Mouse (Mus musculus) brain, embryonic 14.5 days (tissue): ENCODE data around the gene Sf3b5. TPM values are rescaled to one million over a fixed set of nuclear protein-coding genes. Genes with fewer than 3 reads are reported as not detected.
"Not testable (repeated sequence)": the region's sequence is repeated elsewhere in the genome, so short reads cannot be mapped to it uniquely, and the experiment has no call there.

Experiments
- DNase-seq: peaks from one replicate; pipeline ENCODE4 v3.0.0-alpha.2; 2011; ENCODE audit warnings: low read depth
- CTCF ChIP-seq: fragments of 200-500 bp; IDR thresholded peaks from 2 replicates; pipeline ENCODE4 v1.5.1; 2012; ENCODE audit warnings: inconsistent platforms, mild to moderate bottlenecking, moderate library complexity, borderline replicate concordance; ENCODE audit not compliant: insufficient read depth, insufficient read length; ENCODE audit errors: extremely low read depth
- POLR2A ChIP-seq: fragments of 200-500 bp; IDR thresholded peaks from 2 replicates; pipeline ENCODE4 v1.6.1; 2012; ENCODE audit warnings: mild to moderate bottlenecking, inconsistent platforms, borderline replicate concordance; ENCODE audit not compliant: poor library complexity, insufficient read depth, insufficient read length, severe bottlenecking; ENCODE audit errors: extremely low read depth
- polyA plus RNA-seq: library from polyadenylated mRNA; depleted of rRNA; stranded (reverse); fragments of >200 nt; gene quantifications from 2 replicates; pipeline ENCODE4 v1.2.3, GENCODE M21; 2012; rRNA removed

The Sf3b5 gene
- polyA plus RNA-seq, 1 experiment = 30.1 TPM

DNA sequence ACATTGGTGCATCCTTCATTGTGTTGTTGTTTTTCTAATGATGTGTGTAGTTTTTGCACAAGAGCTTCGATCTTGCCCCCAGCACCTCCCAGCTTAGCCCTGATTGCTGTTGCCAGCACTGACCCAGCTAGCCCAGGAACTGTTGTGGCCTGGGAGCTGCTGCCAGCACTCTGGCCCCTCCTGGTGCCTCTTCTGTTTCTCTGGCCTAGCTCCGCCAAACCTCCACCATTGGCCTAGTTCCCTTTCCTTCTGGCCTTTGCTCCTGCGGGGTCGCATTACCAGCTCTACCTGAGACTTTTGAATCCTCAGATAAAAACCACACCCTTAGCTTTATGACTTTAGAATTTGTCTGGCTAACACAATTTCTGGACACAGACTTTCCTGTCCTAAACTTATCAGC, 17.0 kb downstream of the Sf3b5 start:
- TF ChIP-seq CTCF (no peak), POLR2A (no peak)
- no peak for DNase-seq

DNA sequence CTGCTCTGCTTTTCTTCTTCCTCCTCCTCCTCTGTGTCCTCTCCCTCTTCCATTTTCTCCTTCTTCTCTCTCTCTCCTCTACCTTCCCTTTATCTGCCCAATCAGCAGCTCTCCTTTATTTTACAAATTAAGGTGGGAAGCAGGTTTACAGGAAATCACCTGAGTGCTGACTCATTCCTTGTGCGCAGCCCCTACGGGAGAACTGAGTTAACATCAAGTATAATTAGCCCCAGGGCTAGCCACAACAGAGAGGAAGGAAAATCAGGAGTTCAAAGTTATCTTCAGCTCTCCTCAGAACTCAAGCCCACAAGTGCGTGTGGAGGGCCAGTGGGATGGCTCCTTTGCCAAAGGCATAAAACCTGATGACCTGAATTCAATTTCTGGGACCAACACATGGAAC, 18.8 kb downstream of the Sf3b5 start:
- not testable (repeated sequence) for DNase-seq

DNA sequence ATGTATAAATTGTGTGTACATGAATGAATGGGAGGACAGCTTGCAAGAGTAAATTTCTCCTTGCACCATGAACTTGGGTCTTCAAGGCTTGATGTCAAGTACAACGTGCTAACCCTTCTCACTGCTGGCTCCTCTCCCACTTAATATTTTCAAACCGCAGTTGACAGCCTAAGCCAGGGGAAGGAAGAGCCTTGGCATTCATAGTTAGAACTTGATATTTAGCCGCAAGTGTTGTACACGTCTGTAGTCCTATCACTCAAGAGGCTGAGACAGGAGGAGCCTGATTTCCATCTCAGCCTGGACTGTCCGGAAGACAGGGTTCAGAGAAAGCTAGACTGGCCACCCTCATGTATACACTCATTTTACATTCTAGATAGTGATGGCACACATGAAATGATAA, 22.6 kb downstream of the Sf3b5 start:
- DNase-seq = no peak
- TF ChIP-seq CTCF = no peak
- TF ChIP-seq POLR2A = no peak

DNA sequence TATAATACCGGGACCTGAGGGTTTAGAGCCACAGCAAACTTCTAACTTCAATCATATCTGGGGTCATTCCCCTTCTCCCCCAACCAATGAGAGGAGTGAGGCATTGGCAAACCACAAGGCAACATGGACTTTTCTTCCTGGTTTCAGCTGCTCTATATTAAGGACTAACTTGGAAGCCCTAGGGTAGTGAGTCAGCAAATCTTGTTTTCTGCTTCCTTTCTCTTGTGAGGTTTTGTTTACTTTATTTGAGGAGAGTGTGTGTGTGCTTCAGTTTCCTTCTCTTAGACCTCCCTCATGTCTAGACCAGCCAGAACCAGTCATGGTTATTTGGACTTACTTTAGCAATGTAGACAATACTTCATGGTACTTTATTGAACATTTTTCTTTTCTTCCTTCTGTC, 23.1 kb downstream of the Sf3b5 start:
- TF ChIP-seq POLR2A (no peak), CTCF (no peak)
- no peak for DNase-seq

DNA sequence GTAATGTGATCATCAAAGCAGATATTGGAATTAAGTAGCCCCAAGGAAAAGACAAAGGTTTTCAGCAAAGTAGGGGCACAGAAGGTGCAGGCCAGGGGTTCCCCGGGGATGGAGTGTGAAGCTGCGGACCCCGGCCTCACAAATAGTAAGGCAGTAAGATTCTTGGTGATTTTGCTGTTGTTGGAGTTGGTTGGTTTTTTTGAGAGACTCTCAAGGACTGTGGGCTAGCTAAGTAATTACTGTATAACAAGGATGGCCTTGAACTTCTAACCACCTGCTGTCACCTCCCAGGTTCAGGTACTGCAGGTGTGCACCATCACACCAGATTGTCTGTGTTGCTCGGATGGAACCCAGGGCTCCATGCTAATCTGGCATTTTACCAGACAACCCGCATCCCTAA, 24.3 kb downstream of the Sf3b5 start:
- no peak for TF ChIP-seq POLR2A
- no peak for TF ChIP-seq CTCF
- no peak for DNase-seq

DNA sequence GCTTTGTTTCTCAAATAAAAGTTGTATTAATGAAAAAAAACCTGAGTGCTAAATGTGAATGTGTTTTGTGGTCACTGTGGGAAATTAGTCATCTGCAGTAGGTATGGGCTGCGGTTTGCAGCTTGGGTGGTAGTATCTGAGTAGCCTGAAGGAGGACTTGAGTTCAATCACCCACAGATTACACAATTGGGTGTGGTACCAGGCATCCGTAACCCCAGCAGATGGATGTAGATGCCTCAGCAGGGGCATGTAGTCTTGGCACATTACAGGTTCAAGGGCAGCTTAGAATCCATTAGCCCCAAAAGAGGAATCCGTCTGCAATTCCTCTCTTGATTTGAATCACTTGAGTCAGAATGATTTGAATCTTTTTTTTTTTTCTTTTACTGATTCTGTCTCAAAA, 30.1 kb downstream of the Sf3b5 start:
- DNase-seq = no peak
- TF ChIP-seq CTCF = no peak
- no peak for TF ChIP-seq POLR2A

DNA sequence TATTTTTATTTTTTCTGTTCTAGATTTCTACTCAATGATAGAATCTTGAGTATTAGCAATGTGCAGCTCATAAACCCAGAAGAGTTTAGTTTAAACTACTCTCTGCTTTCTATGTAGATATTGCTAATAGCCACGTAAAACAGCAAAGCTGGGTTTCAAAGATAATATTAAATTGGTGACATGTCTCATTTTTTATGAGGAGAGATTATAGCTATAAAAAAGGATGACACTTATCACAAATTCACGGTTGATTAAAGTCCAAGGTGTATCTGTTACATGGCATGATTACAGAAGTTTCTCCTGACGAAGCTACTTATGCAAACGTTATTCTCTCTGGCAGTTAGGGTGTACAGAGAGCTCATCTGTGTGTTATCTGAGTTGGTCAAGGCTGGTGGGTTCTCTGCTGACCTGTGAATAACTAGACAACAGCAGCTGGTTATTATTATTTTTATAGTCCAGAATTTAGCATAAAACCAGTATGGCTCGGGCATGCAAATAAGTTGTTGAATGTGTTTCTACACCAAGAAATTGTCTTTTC, 34.6 kb downstream of the Sf3b5 start:
- DNase-seq = no peak
- TF ChIP-seq CTCF (no peak), POLR2A (no peak)

DNA sequence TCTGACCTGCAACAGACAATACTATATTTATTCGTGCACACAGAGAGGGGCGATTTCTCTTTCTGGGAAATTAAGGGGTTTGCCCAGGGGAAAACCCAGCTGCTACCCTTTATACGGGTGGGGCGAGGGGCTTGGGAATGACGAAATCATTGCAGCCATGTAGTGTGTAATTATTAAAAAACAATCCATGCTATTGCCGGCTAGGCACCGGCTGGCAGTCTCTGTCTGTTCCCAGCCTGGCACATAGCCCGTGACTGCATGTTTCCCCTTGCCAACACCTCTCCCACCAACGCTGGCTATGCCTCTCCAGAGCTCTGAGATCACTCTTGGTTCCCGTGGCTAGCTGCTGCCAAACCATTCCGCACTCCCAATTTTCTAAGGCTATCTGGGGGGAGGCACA, 39.5 kb downstream of the Sf3b5 start:
- TF ChIP-seq CTCF = no peak
- no peak for TF ChIP-seq POLR2A
- peak; percentile 71 for DNase-seq

- TF ChIP-seq CTCF (no peak), POLR2A (no peak)
- DNase-seq = peak; percentile 14
Measured at GRCm38 (mm10) chr10:13047816-13048215, 42.7 kb downstream of the Sf3b5 start.

GRCm38 (mm10) chr10:13056863-13057381, 51.8 kb downstream of the Sf3b5 start:
- no peak for TF ChIP-seq CTCF
- no peak for TF ChIP-seq POLR2A
- no peak for DNase-seq

Other genes starting within 250 kb of the Sf3b5 start
- gene Utrn, start 136.0 kb upstream of the Sf3b5 start, polyA plus RNA-seq = 7.8 and 14.5 TPM in 2 replicates
- gene Stx11, start 41.0 kb upstream of the Sf3b5 start, polyA plus RNA-seq = 0.95 and 1.0 TPM in 2 replicates
- 103 and 125 TPM in 2 replicates for gene Plagl1, start 55.2 kb downstream of the Sf3b5 start, polyA plus RNA-seq
- not detected in 2 replicates for gene Zc2hc1b, start 172.7 kb downstream of the Sf3b5 start, polyA plus RNA-seq
- 23.1 and 26.1 TPM in 2 replicates for gene Ltv1, start 187.8 kb downstream of the Sf3b5 start, polyA plus RNA-seq